Mouse (Mus musculus) intestine, embryonic 16.5 days (tissue): ENCODE measurements around the gene Ywhaq. TPM values are rescaled to one million over a fixed set of nuclear protein-coding genes. Genes with fewer than 3 reads are reported as not detected.
A peak's percentile ranks its signal among the peaks of the same experiment; 100 is the strongest.

Source experiments
- ATAC-seq: fragments of 200-750 bp; cut with Nextera tagmentation; 2 replicates; pipeline ENCODE4 v1.8.0; 2017; ENCODE audit warnings: moderate TSS enrichment, moderate library complexity
- H3K27ac ChIP-seq: fragments of 300-500 bp; sonication (generic); 2 replicates; pipeline ENCODE4 v1.5.1; 2014; ENCODE audit warnings: mild to moderate bottlenecking, low read length
- H3K27me3 ChIP-seq: fragments of 300-500 bp; sonication (generic); replicated peaks from 2 replicates; pipeline ENCODE4 v1.6.1; 2014; ENCODE audit warnings: low read length, control low read depth, mixed read lengths; ENCODE audit not compliant: control insufficient read depth, insufficient read depth
- H3K36me3 ChIP-seq: fragments of 300-500 bp; sonication (generic); 2 replicates; pipeline ENCODE4 v1.6.1; 2014; ENCODE audit warnings: low read length, control low read depth; ENCODE audit not compliant: control insufficient read depth, insufficient read depth
- H3K4me1 ChIP-seq: fragments of 300-500 bp; sonication (generic); 2 replicates; pipeline ENCODE4 v1.6.1; 2014; ENCODE audit warnings: low read length, control low read depth, mixed read lengths; ENCODE audit not compliant: control insufficient read depth, insufficient read depth
- H3K4me2 ChIP-seq: fragments of 300-500 bp; sonication (generic); 2 replicates; pipeline ENCODE4 v1.6.1; 2014; ENCODE audit warnings: low read depth, low read length, control low read depth
- H3K4me3 ChIP-seq: fragments of 300-500 bp; sonication (generic); 2 replicates; pipeline ENCODE4 v1.5.1; 2014; ENCODE audit warnings: mild to moderate bottlenecking, low read length
- H3K9ac ChIP-seq: fragments of 300-500 bp; sonication (generic); 2 replicates; pipeline ENCODE4 v1.6.1; 2014; ENCODE audit warnings: low read depth, low read length
- H3K9me3 ChIP-seq: fragments of 300-500 bp; sonication (generic); 2 replicates; pipeline ENCODE4 v1.6.1; 2016; ENCODE audit warnings: low read length, control low read depth; ENCODE audit not compliant: control insufficient read depth
- WGBS: fragments of 180-500 bp; shearing (Covaris S2); extraction: QIAGEN DNeasy Blood & Tissue Kit; methylation state at CpG from one replicate; pipeline ENCODE4 v1.1.7; 2014; 5-methylcytosine and 5-hydroxymethylcytosine counted together
- polyA plus RNA-seq: library from polyadenylated mRNA; unstranded; fragments of >200 nt; fragmentation: Nextera tagmentation; extraction: Ambion mirVana; gene quantifications from 2 replicates; pipeline ENCODE4 v1.2.1, GENCODE M21; 2015

Ywhaq gene
- polyA plus RNA-seq, 1 experiment from 2014 or later, result 562 TPM

DNA sequence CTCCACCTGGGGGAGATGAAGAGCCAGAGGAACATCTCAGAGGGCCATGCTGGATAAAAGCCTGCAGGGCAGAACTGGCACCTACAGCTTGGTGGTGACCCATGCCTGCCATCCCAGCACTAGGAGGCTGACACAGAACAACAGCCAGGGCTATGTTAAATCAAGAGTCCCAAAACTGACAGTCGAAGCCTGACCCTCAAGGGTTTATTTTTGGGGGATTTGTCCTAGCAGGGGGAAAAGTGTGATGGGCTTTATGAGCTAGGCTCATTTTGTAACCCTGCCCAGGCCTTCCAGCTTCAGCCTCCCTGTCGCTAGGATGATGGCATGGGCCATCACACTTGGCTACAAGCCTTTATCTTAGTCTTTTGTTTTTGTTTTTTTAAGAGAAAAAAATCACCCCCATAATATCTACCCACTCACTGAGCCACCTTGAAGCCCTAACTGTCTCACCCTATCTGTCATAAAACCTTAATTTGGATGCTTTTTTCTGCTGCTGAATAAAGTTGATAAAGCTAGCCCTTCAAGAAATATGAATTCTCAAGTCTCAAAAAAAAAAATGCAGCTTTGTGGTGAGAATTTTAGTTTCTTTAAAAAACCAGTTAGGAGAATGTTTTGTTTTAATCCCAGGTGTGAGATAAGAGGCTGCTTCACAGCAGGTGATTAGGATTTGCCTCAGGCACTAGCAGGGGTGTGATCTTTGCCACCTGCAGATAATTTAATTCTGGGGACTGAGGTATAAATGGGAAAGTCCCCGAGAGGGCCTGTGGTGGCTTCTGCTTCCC lies 41.9 kb downstream of the Ywhaq start:
- no peaks in the 10 kb centered on the region for H3K9me3 ChIP-seq
- no peak overlapping the region for H3K4me2 ChIP-seq
- H3K27me3 ChIP-seq, result no peaks in the 10 kb centered on the region
- ATAC-seq, result no peak
- WGBS, result 42% methylated on average over 3 of the region's 3 CpGs
- H3K9ac ChIP-seq, result no peak overlapping the region
- H3K4me1 ChIP-seq, result 0 out of 2 replicates have a peak, but pooled peaks cover 3% of the 10 kb centered on the region
- H3K36me3 ChIP-seq, result no peaks in the 10 kb centered on the region
- H3K27ac ChIP-seq, result no peak overlapping the region
- H3K4me3 ChIP-seq, result no peak overlapping the region

DNA sequence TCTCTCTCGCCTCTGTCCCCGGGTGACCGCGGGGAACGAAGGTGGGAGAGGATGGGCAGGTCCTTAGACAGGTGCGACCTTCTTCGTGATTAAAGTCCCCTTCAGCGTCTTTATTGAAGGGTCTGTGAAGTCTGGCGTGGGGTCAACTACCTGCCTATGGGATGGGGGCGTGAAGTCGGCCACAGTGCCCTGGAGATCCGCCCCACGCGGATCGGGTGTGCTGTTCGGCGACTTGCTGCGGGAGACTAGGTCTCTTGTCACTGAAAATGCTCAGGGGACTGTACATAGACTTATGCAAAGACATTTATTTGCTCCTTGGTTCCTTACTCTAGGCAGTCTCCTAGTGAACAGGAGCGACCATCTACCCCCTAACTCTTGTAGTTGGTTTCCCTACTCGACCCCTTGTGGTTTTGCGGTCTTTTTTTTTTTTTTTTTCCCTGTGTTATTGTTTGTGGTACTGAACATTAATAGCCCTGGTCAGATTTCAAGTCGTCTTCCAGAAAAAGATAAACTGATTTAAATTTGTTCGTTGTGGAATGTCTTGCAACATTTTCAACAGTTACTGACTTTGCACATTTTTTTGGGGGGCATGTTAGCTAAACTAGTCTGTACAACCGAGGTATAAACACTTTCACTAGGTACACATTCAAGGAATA lies 43.5 kb downstream of the Ywhaq start:
- peak overlapping the region; percentile 90 for H3K9ac ChIP-seq
- peak overlapping the region; percentile 63 for H3K4me2 ChIP-seq
- ATAC-seq, result peak; percentile 71
- H3K36me3 ChIP-seq, result no peaks in the 10 kb centered on the region
- 0 out of 2 replicates have a peak, but pooled peaks cover 3% of the 10 kb centered on the region for H3K4me1 ChIP-seq
- peak overlapping the region; percentile 82 for H3K4me3 ChIP-seq
- H3K9me3 ChIP-seq, result no peaks in the 10 kb centered on the region
- H3K27me3 ChIP-seq, result no peaks in the 10 kb centered on the region
- 3% methylated on average over 24 of the region's 24 CpGs for WGBS
- peak overlapping the region; percentile 95 for H3K27ac ChIP-seq

DNA sequence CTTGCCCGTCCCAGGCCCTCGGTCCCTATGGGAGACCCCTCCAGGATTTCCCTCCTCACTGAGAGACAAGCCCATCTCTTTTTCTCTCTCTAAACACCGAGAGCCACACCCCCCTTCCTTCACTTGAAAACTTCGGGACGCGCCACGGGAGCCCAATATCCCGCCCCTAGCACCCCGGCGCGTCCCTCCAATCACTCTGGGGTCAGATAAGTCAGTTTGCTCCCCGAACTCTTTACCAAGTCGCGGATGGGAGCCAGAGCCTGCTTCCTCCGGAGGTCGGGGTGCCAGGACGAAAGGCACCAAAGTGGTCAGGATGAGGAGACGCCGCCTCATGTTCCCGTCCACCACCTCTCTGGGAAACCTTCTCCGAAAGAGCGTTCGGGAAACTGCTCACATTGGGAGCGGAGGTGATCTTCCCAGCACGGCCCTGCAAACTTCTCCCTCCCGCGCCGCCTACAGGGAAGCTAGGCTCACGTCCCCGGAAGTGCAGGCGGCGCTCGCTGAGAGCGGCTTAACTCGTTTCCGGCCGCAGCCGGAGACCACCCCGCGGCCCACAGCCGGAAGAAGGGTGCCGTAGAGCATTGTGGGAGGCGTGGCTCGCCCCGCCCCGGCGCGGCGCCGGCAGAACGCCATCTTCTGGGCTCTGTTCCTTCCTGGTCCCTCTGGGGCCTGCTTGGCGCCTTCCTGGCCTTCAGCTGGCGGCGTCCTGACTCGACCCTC lies 44.2 kb downstream of the Ywhaq start, which contains the start of gene Adam17:
Adam17 (minus strand) TSS at position 533 of the 720 bp plus-strand sequence.
- H3K4me1 ChIP-seq, result 0 out of 2 replicates have a peak, but pooled peaks cover 3% of the 10 kb centered on the region
- H3K27me3 ChIP-seq, result no peaks in the 10 kb centered on the region
- peak within 1 kb of the TSS; percentile 69 for H3K4me2 ChIP-seq
- peak; percentile 99 for ATAC-seq
- peak within 1 kb of the TSS; percentile 95 for H3K27ac ChIP-seq
- WGBS, result under 1% methylated on average over 55 of the region's 55 CpGs
- H3K9ac ChIP-seq, result peak within 1 kb of the TSS; percentile 90
- no peaks in the 10 kb centered on the region for H3K36me3 ChIP-seq
- peak within 1 kb of the TSS; percentile 82 for H3K4me3 ChIP-seq
- H3K9me3 ChIP-seq, result no peaks in the 10 kb centered on the region

DNA sequence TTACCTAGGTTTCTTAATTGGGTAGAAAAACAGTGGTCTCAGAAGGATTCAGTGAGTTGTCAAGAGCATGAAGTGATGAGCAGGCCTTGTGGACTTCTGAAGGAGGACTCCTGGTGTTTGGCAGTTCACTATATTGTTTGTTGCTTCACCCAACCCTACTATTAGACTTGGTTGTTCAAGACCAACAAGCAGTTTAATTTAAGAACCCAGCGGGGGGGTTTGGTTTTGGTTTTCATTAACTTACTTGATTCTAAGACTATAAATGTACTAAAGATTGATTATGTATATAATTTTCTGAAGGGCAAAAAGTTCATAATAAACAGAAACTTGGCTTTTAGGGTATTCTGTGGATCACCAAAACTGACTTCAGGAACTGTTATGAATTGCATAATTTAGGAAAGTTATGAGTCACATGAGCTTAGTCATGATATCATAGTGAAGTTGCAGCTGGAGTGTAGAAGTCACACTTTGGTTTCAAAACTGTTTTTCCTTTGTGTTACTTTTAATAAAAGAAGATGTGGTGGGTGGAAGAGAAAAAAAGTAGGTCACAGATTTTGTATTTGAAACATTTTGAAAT lies 47.3 kb downstream of the Ywhaq start:
- Histone ChIP-seq H3K36me3 (no peaks in the 10 kb centered on the region), H3K9ac (no peak overlapping the region), H3K4me1 (0 out of 2 replicates have a peak, but pooled peaks cover 3% of the 10 kb centered on the region), H3K27ac (no peak overlapping the region), H3K9me3 (no peaks in the 10 kb centered on the region), H3K27me3 (no peaks in the 10 kb centered on the region), H3K4me2 (no peak overlapping the region), H3K4me3 (no peak overlapping the region)
- 83% methylated on average over 1 of the region's 1 CpGs for WGBS
- ATAC-seq, result no peak

DNA sequence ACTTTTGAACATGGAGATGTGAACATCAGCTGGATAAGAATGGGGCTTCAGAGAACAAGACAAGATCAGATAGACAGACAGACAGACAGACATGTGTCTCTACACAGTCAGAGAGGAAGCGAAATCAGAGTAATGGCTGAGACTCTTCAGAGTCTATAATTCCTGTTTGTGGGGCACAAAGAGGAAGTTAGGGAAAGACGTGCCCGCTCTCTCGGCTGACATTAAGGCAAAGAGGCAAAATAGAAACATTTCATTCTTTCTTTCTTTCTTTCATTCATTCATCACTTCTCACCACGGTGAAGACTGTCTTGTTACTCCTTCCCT lies 48.4 kb downstream of the Ywhaq start:
- H3K36me3 ChIP-seq, result no peaks in the 10 kb centered on the region
- no peak for ATAC-seq
- 0 out of 2 replicates have a peak, but pooled peaks cover 3% of the 10 kb centered on the region for H3K4me1 ChIP-seq
- 84% methylated on average over 5 of the region's 5 CpGs for WGBS
- no peak overlapping the region for H3K9ac ChIP-seq
- no peaks in the 10 kb centered on the region for H3K27me3 ChIP-seq
- H3K4me3 ChIP-seq, result no peak overlapping the region
- no peak overlapping the region for H3K4me2 ChIP-seq
- no peak overlapping the region for H3K27ac ChIP-seq
- H3K9me3 ChIP-seq, result no peaks in the 10 kb centered on the region

DNA sequence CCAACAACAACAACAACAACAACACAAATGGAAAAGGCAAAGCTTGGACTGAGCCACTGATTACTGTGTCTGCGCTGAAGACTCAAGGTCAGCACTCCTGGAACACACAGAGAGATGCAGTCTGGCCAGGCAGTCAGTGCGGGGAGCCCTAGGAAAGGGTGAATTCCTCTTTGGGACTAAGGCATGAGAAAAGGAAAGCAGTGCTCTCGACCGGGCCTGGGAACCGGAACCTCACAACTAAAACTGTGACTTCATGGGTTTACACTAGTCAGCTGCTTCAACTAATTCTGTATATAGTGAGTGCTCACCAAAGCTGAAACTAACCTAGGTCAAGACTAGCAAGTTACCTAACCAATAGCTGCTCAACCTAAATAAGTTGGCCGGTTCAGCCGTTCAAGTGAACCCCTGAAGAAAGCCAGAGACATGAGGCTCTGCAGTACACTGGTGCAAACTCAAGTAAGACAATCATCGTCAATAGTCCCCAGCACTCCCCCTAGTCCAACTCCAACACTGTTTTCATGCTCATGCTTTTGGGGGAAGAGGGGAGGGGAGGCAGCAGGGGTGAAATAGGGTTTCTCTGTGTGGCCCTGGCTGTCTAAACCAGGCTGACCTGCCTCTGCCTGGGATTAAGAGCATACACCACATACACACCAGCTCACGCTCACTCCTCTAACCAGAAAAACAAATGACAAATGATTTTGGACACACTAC lies 48.9 kb downstream of the Ywhaq start:
- no peak for ATAC-seq
- Histone ChIP-seq H3K9me3 (no peaks in the 10 kb centered on the region), H3K36me3 (no peaks in the 10 kb centered on the region), H3K4me1 (0 out of 2 replicates have a peak, but pooled peaks cover 3% of the 10 kb centered on the region), H3K27me3 (no peaks in the 10 kb centered on the region), H3K9ac (no peak overlapping the region), H3K4me2 (no peak overlapping the region), H3K4me3 (no peak overlapping the region), H3K27ac (no peak overlapping the region)
- 89% methylated on average over 9 of the region's 9 CpGs for WGBS

DNA sequence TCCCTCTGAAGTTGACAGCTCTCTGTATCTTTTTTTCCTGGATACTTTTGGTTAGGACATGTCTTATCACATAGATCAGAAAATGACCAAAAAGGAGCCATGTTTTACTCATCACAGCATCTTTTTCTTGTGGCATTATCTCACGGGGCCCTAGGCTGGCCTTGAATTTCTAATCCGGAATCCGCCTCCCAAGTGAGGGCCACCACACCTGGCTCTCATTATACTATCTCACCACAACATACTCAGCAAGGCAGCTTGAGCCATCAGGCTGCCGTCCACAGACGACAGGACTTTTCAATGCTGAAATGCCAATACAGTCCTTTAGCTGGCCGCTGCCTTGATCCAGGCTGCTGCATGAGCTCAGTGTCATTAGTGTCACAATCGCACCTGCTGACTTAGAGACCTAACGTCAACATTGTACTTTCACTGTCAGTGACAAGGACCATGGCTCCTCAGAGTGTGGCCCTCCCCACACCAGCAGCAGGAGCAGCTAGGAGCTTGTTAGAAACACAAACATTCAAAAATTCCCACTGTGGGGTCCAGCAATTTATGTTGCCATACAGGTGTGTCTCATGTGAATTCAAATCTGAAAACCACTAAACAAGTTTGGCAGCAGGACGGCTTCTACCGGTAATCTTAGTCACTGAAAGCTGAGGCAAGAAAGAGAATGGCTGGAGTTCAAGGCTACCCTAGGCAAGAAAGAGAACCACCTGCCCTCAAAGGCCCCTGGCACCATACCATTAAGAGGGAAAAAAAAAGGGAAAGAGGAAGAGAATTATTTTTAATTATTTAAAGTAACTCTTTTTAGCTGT lies 52.6 kb downstream of the Ywhaq start:
- no peaks in the 10 kb centered on the region for H3K4me1 ChIP-seq
- H3K27ac ChIP-seq, result no peak overlapping the region
- no peaks in the 10 kb centered on the region for H3K9me3 ChIP-seq
- H3K4me3 ChIP-seq, result no peak overlapping the region
- H3K36me3 ChIP-seq, result 0 out of 2 replicates have a peak, but pooled peaks cover 4% of the 10 kb centered on the region
- no peak overlapping the region for H3K9ac ChIP-seq
- H3K27me3 ChIP-seq, result no peaks in the 10 kb centered on the region
- no peak overlapping the region for H3K4me2 ChIP-seq
- ATAC-seq, result no peak
- WGBS, result 76% methylated on average over 10 of the region's 10 CpGs

DNA sequence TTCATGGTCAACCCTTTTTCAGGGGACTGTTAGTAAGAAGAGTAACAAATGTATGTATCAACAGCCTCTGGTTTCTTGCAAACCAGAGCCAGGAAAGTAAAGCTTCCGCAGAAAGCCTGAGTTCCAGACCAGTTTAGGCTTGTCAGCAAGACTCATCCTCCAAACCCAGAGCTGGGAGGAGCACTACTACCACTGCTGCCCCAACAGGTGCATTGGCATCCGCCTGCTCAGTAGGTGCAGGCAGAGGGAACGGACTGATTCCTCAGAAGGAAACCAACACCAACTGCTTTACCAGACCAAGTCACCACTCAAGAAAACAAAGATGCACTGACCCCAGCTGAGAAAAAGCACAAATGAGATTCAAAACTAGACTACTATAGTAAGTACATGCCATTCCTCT lies 54.2 kb downstream of the Ywhaq start:
- H3K9ac ChIP-seq, result no peak overlapping the region
- no peak for ATAC-seq
- 93% methylated on average over 3 of the region's 3 CpGs for WGBS

More for the DNA sequence above, 54.2 kb downstream of the Ywhaq start:
- Histone ChIP-seq H3K27ac (no peak overlapping the region), H3K4me2 (no peak overlapping the region), H3K9me3 (no peaks in the 10 kb centered on the region), H3K4me3 (no peak overlapping the region), H3K36me3 (0 out of 2 replicates have a peak, but pooled peaks cover 4% of the 10 kb centered on the region), H3K4me1 (no peaks in the 10 kb centered on the region), H3K27me3 (no peaks in the 10 kb centered on the region)
